Mouse (Mus musculus) G1E (cell line): ENCODE data around the gene Tet3. TPM values are rescaled to one million over a fixed set of nuclear protein-coding genes. Genes with fewer than 3 reads are reported as not detected.

Experiments
- ATAC-seq: 2 replicates; pipeline ENCODE4 v1.8.0; 2016; ENCODE audit warnings: mild to moderate bottlenecking; ENCODE audit not compliant: insufficient number of reproducible peaks, poor library complexity, low FRiP score, severe bottlenecking; ENCODE audit errors: extremely low read depth
- DNase-seq: peaks from one replicate; pipeline ENCODE4 v3.0.0; 2012; ENCODE audit warnings: low spot score
- H3K27me3 ChIP-seq: 2 replicates; pipeline ENCODE4 v1.6.1; 2012; ENCODE audit warnings: mild to moderate bottlenecking, low read length, inconsistent platforms; ENCODE audit not compliant: insufficient read depth
- H3K36me3 ChIP-seq: replicated peaks from 2 replicates; pipeline ENCODE3; 2012; ENCODE audit warnings: mild to moderate bottlenecking, inconsistent platforms
- H3K4me1 ChIP-seq: 2 replicates; pipeline ENCODE4 v1.6.1; 2012; ENCODE audit warnings: low read depth, low read length, inconsistent platforms, mixed read lengths; ENCODE audit not compliant: insufficient read depth
- H3K4me3 ChIP-seq: 2 replicates; pipeline ENCODE4 v1.5.1; 2012; ENCODE audit warnings: low read depth, mild to moderate bottlenecking, inconsistent platforms, low read length, moderate library complexity, mixed read lengths
- H3K9me3 ChIP-seq: replicated peaks from 2 replicates; pipeline ENCODE4 v1.6.1; 2012; ENCODE audit warnings: inconsistent platforms
- CTCF ChIP-seq: IDR thresholded peaks from 2 replicates; pipeline ENCODE4 v1.5.1; 2012; ENCODE audit warnings: low read depth, low read length, inconsistent platforms, mixed read lengths
- GATA1 ChIP-seq: IDR thresholded peaks from 2 replicates; pipeline ENCODE4 v1.6.1; 2012; ENCODE audit warnings: borderline replicate concordance, low read length, inconsistent platforms, mixed read lengths
- GATA2 ChIP-seq: IDR thresholded peaks from 2 replicates; pipeline ENCODE4 v1.6.1; 2012; ENCODE audit warnings: low read depth, low read length, inconsistent platforms, borderline replicate concordance
- POLR2AphosphoS5 ChIP-seq: IDR thresholded peaks from 2 replicates; pipeline ENCODE4 v1.6.1; 2012; ENCODE audit warnings: low read depth, low read length, inconsistent platforms; ENCODE audit not compliant: insufficient replicate concordance
- TAL1 ChIP-seq: conservative IDR thresholded peaks from 2 replicates; pipeline ENCODE4 v1.6.1; 2012; ENCODE audit warnings: low read depth, low read length, inconsistent platforms, mixed read lengths
- polyA plus RNA-seq: library from polyadenylated mRNA; stranded (reverse); fragments of >175 nt; gene quantifications from 2 replicates; pipeline ENCODE4 v1.2.3, GENCODE M21; 2012
- total RNA-seq, 2 experiments: library from RNA; stranded (forward) in 1 of 2; stranded (reverse) in 1 of 2; fragments of 200-1000 nt in 1 of 2; fragments of >200 nt in 1 of 2; fragmentation: Nextera tagmentation in 1 of 2; gene quantifications; 2 replicates each; pipeline ENCODE4 v1.2.3; 2014 to 2017

Gene Tet3
- total and polyA plus RNA-seq, 3 experiments, result 17.6 to 94.9 (median 71.1) TPM

- DNase-seq (no peak), ATAC-seq (no peak)
- H3K36me3 ChIP-seq, result peaks cover 58% of the 10 kb centered on the region
- no peak for TF ChIP-seq GATA1
- H3K27me3 ChIP-seq, result peaks cover 20% of the 10 kb centered on the region
- no peak overlapping the region for H3K4me3 ChIP-seq
- no peaks in the 10 kb centered on the region for H3K9me3 ChIP-seq
- peaks cover 3% of the 10 kb centered on the region; the same call in 1 of the 2 replicates for H3K4me1 ChIP-seq
Measured at GRCm38 (mm10) chr6:83488200-83488599, 29.3 kb upstream of the Tet3 start.

GRCm38 (mm10) chr6:83487298-83487697 lies 28.4 kb upstream of the Tet3 start:
- H3K4me3 ChIP-seq, result no peak overlapping the region
- DNase-seq (no peak), ATAC-seq (no peak)
- H3K27me3 ChIP-seq, result peaks cover 26% of the 10 kb centered on the region
- peaks cover 62% of the 10 kb centered on the region for H3K36me3 ChIP-seq
- H3K4me1 ChIP-seq, result peaks cover 10% of the 10 kb centered on the region
- no peaks in the 10 kb centered on the region for H3K9me3 ChIP-seq
- TF ChIP-seq GATA2, result no peak
- TF ChIP-seq TAL1, result no peak
- TF ChIP-seq CTCF, result no peak
- TF ChIP-seq POLR2AphosphoS5, result no peak
- TF ChIP-seq GATA1, result no peak

GRCm38 (mm10) chr6:83485854-83486253 lies 27.0 kb upstream of the Tet3 start:
- ATAC-seq, result no peak
- no peak for TF ChIP-seq GATA2
- TF ChIP-seq POLR2AphosphoS5, result no peak
- no peak for TF ChIP-seq GATA1
- no peak for TF ChIP-seq CTCF
- no peak for TF ChIP-seq TAL1
- H3K36me3 ChIP-seq, result peaks cover 73% of the 10 kb centered on the region

GRCm38 (mm10) chr6:83483776-83484175 lies 24.9 kb upstream of the Tet3 start:
- DNase-seq, result no peak
- no peaks in the 10 kb centered on the region for H3K9me3 ChIP-seq

More at GRCm38 (mm10) chr6:83485854-83486253, 27.0 kb upstream of the Tet3 start:
- Histone ChIP-seq H3K4me1 (peaks cover 14% of the 10 kb centered on the region), H3K9me3 (no peaks in the 10 kb centered on the region), H3K4me3 (no peak overlapping the region), H3K27me3 (peaks cover 33% of the 10 kb centered on the region)
- no peak for DNase-seq

GRCm38 (mm10) chr6:83482418-83483085 lies 23.7 kb upstream of the Tet3 start:
- peaks cover 67% of the 10 kb centered on the region for H3K36me3 ChIP-seq
- no peak overlapping the region for H3K4me3 ChIP-seq
- no peak for TF ChIP-seq POLR2AphosphoS5
- TF ChIP-seq GATA2, result no peak
- TF ChIP-seq GATA1, result no peak
- no peaks in the 10 kb centered on the region for H3K9me3 ChIP-seq
- peaks cover 28% of the 10 kb centered on the region for H3K27me3 ChIP-seq
- ATAC-seq (no peak), DNase-seq (no peak)
- H3K4me1 ChIP-seq, result peaks cover 14% of the 10 kb centered on the region

More at GRCm38 (mm10) chr6:83483776-83484175, 24.9 kb upstream of the Tet3 start:
- peaks cover 31% of the 10 kb centered on the region for H3K27me3 ChIP-seq
- ATAC-seq, result no peak
- H3K4me1 ChIP-seq, result peaks cover 14% of the 10 kb centered on the region
- no peak overlapping the region for H3K4me3 ChIP-seq
- TF ChIP-seq TAL1, result no peak
- no peak for TF ChIP-seq POLR2AphosphoS5
- H3K36me3 ChIP-seq, result peaks cover 73% of the 10 kb centered on the region

GRCm38 (mm10) chr6:83480019-83480655 lies 21.3 kb upstream of the Tet3 start:
- peaks cover 39% of the 10 kb centered on the region for H3K27me3 ChIP-seq
- peaks cover 47% of the 10 kb centered on the region for H3K36me3 ChIP-seq
- no peak overlapping the region for H3K4me3 ChIP-seq
- ATAC-seq (no peak), DNase-seq (no peak)
- peaks cover 14% of the 10 kb centered on the region for H3K4me1 ChIP-seq
- TF ChIP-seq POLR2AphosphoS5, result no peak
- no peak for TF ChIP-seq TAL1
- TF ChIP-seq GATA1, result no peak
- TF ChIP-seq GATA2, result no peak
- TF ChIP-seq CTCF, result no peak
- no peaks in the 10 kb centered on the region for H3K9me3 ChIP-seq

- H3K4me1 ChIP-seq, result peaks cover 14% of the 10 kb centered on the region
- no peak for ATAC-seq
- no peak overlapping the region for H3K4me3 ChIP-seq
- no peaks in the 10 kb centered on the region for H3K9me3 ChIP-seq
- peaks cover 48% of the 10 kb centered on the region for H3K27me3 ChIP-seq
- peaks cover 39% of the 10 kb centered on the region for H3K36me3 ChIP-seq
- no peak for TF ChIP-seq POLR2AphosphoS5
- TF ChIP-seq CTCF, result no peak
- no peak for TF ChIP-seq GATA1
- no peak for TF ChIP-seq GATA2
- no peak for TF ChIP-seq TAL1
- DNase-seq, result no peak
Measured at GRCm38 (mm10) chr6:83479193-83479592, 20.3 kb upstream of the Tet3 start.
